Mouse (Mus musculus): ENCODE data around the gene Dusp18. TPM values are rescaled to one million over a fixed set of nuclear protein-coding genes. Genes with fewer than 3 reads are reported as not detected.

Dusp18 gene
- polyA plus RNA-seq, 2 experiments, result 0.16 to 0.20 TPM

- no peak overlapping the region for H3K27ac ChIP-seq
- no peaks in the 10 kb centered on the region for H3K4me1 ChIP-seq (replicated peaks; ENCODE audit: control insufficient read depth in 2 of 2, insufficient read depth in 2 of 2, low read length in 1 of 2)
- DNase-seq (ENCODE audit: low read depth in 3 of 3, low spot score in 3 of 3) (no peak), ATAC-seq (ENCODE audit: insufficient read depth) (no peak)
- H3K4me3 ChIP-seq (ENCODE audit: insufficient read depth in 1 of 2, low read depth in 2 of 2, low read length in 2 of 2), result no peak overlapping the region
- WGBS (ENCODE audit: insufficient replicate concordance), result 67% methylated on average over 5 of the region's 5 CpGs
- no peak overlapping the region for H3K9ac ChIP-seq (replicated peaks)
- no peak overlapping the region for H3K4me2 ChIP-seq (ENCODE audit: low read depth)
- no peak for TF ChIP-seq EP300 (IDR thresholded peaks at IDR 0.05; ENCODE audit: low read depth)
- no peak for TF ChIP-seq CTCF (IDR thresholded peaks at IDR 0.05; ENCODE audit: low read depth)
- H3K36me3 ChIP-seq (replicated peaks; ENCODE audit: control insufficient read depth, insufficient read depth, low read depth), result no peaks in the 10 kb centered on the region
- no peaks in the 10 kb centered on the region for H3K9me3 ChIP-seq (ENCODE audit: control insufficient read depth, low read length)
- no peaks in the 10 kb centered on the region for H3K27me3 ChIP-seq (ENCODE audit: control insufficient read depth, insufficient read depth, low read length)
These were observed 39.2 kb upstream of the Dusp18 start for GRCm38 (mm10) chr11:3855846-3856245.

DNA sequence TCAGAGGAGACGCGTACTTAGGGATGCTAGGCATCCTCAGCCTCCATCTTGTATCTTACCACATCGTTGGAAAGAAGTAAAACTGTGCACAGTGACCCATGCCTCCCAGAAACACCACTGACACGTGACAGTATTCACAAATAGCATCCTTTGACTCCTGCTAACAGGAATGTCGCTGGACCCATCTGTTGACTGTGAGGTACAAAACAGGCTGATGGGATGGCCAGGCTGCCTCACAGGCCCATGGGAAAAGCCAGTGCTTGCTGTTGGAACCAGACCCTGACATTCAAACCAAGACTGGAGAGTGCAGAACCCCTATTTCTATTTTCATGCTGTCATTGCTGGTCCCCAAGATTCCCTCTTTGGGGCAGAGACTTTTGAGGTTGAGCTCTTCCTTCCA is 37.1 kb upstream of the Dusp18 start:
- ATAC-seq (ENCODE audit: insufficient read depth) (no peak), DNase-seq (ENCODE audit: low read depth in 3 of 3, low spot score in 3 of 3) (no peak)
- H3K4me1 ChIP-seq (replicated peaks; ENCODE audit: control insufficient read depth in 2 of 2, insufficient read depth in 2 of 2, low read length in 1 of 2), result no peaks in the 10 kb centered on the region
- H3K4me2 ChIP-seq (ENCODE audit: low read depth), result no peak overlapping the region
- no peaks in the 10 kb centered on the region for H3K36me3 ChIP-seq (replicated peaks; ENCODE audit: control insufficient read depth, insufficient read depth, low read depth)
- H3K9ac ChIP-seq (replicated peaks), result no peak overlapping the region
- H3K9me3 ChIP-seq (ENCODE audit: control insufficient read depth, low read length), result no peaks in the 10 kb centered on the region
- H3K4me3 ChIP-seq (ENCODE audit: insufficient read depth in 1 of 2, low read depth in 2 of 2, low read length in 2 of 2), result no peak overlapping the region
- H3K27ac ChIP-seq, result no peak overlapping the region
- no peaks in the 10 kb centered on the region; the same call in 1 of the 2 replicates for H3K27me3 ChIP-seq (ENCODE audit: control insufficient read depth, insufficient read depth, low read length)
- TF ChIP-seq EP300 (IDR thresholded peaks at IDR 0.05; ENCODE audit: low read depth) (no peak), CTCF (IDR thresholded peaks at IDR 0.05; ENCODE audit: low read depth) (no peak)
- WGBS (ENCODE audit: insufficient replicate concordance), result 57% methylated on average over 5 of the region's 5 CpGs

- H3K4me2 ChIP-seq (ENCODE audit: low read depth), result no peak overlapping the region
- peaks cover 8% of the 10 kb centered on the region; the same call in 1 of the 2 replicates for H3K27me3 ChIP-seq (ENCODE audit: control insufficient read depth, insufficient read depth, low read length)
- no peak overlapping the region for H3K4me3 ChIP-seq (ENCODE audit: insufficient read depth in 1 of 2, low read depth in 2 of 2, low read length in 2 of 2)
- no peaks in the 10 kb centered on the region for H3K36me3 ChIP-seq (replicated peaks; ENCODE audit: control insufficient read depth, insufficient read depth, low read depth)
- no peaks in the 10 kb centered on the region for H3K9me3 ChIP-seq (ENCODE audit: control insufficient read depth, low read length)
- TF ChIP-seq CTCF (IDR thresholded peaks at IDR 0.05; ENCODE audit: low read depth) (no peak), EP300 (IDR thresholded peaks at IDR 0.05; ENCODE audit: low read depth) (no peak)
- H3K9ac ChIP-seq (replicated peaks), result no peak overlapping the region
- H3K4me1 ChIP-seq (replicated peaks; ENCODE audit: control insufficient read depth in 2 of 2, insufficient read depth in 2 of 2, low read length in 1 of 2), result peaks cover 2 to 5% of the 10 kb centered on the region in 2 experiments; a peak in 2 of 4 replicates
- ATAC-seq (ENCODE audit: insufficient read depth) (no peak), DNase-seq (ENCODE audit: low read depth in 3 of 3, low spot score in 3 of 3) (no peak)
- WGBS (ENCODE audit: insufficient replicate concordance), result 79% methylated on average over 4 of the region's 4 CpGs
- H3K27ac ChIP-seq, result no peak overlapping the region
These were observed 35.3 kb upstream of the Dusp18 start for GRCm38 (mm10) chr11:3859778-3860177.

GRCm38 (mm10) chr11:3860361-3860760 is 34.7 kb upstream of the Dusp18 start:
- no peak for DNase-seq (ENCODE audit: low read depth in 3 of 3, low spot score in 3 of 3)
- no peak for TF ChIP-seq CTCF (IDR thresholded peaks at IDR 0.05; ENCODE audit: low read depth)
- no peak for TF ChIP-seq EP300 (IDR thresholded peaks at IDR 0.05; ENCODE audit: low read depth)
- 65% methylated on average over 4 of the region's 4 CpGs for WGBS (ENCODE audit: insufficient replicate concordance)

GRCm38 (mm10) chr11:3862661-3863453 is 32.2 kb upstream of the Dusp18 start:
- no peak overlapping the region; the same call in 1 of the 2 replicates for H3K4me2 ChIP-seq (ENCODE audit: low read depth)
- H3K27ac ChIP-seq, result no peak overlapping the region
- H3K36me3 ChIP-seq (replicated peaks; ENCODE audit: control insufficient read depth, insufficient read depth, low read depth), result no peaks in the 10 kb centered on the region
- no peak overlapping the region for H3K4me3 ChIP-seq (ENCODE audit: insufficient read depth in 1 of 2, low read depth in 2 of 2, low read length in 2 of 2)
- no peaks in the 10 kb centered on the region for H3K9me3 ChIP-seq (ENCODE audit: control insufficient read depth, low read length)
- no peak for DNase-seq (ENCODE audit: low read depth in 3 of 3, low spot score in 3 of 3)
- TF ChIP-seq CTCF (IDR thresholded peaks at IDR 0.05; ENCODE audit: low read depth) (no peak), EP300 (IDR thresholded peaks at IDR 0.05; ENCODE audit: low read depth) (no peak)
- 51% methylated on average over 19 of the region's 19 CpGs for WGBS (ENCODE audit: insufficient replicate concordance)
- no peak overlapping the region for H3K9ac ChIP-seq (replicated peaks)
- no peak for ATAC-seq (ENCODE audit: insufficient read depth)
- peaks cover 2 to 5% of the 10 kb centered on the region in 2 experiments; a peak in 2 of 4 replicates for H3K4me1 ChIP-seq (replicated peaks; ENCODE audit: control insufficient read depth in 2 of 2, insufficient read depth in 2 of 2, low read length in 1 of 2)
- peaks cover 8% of the 10 kb centered on the region; the same call in 1 of the 2 replicates for H3K27me3 ChIP-seq (ENCODE audit: control insufficient read depth, insufficient read depth, low read length)

More at GRCm38 (mm10) chr11:3860361-3860760, 34.7 kb upstream of the Dusp18 start:
- no peak overlapping the region for H3K9ac ChIP-seq (replicated peaks)
- peaks cover 8% of the 10 kb centered on the region; the same call in 1 of the 2 replicates for H3K27me3 ChIP-seq (ENCODE audit: control insufficient read depth, insufficient read depth, low read length)
- ATAC-seq (ENCODE audit: insufficient read depth), result no peak
- H3K9me3 ChIP-seq (ENCODE audit: control insufficient read depth, low read length), result no peaks in the 10 kb centered on the region
- no peak overlapping the region for H3K4me2 ChIP-seq (ENCODE audit: low read depth)
- H3K4me1 ChIP-seq (replicated peaks; ENCODE audit: control insufficient read depth in 2 of 2, insufficient read depth in 2 of 2, low read length in 1 of 2), result peaks cover 2 to 5% of the 10 kb centered on the region in 2 experiments; a peak in 2 of 4 replicates
- H3K27ac ChIP-seq, result no peak overlapping the region
- H3K4me3 ChIP-seq (ENCODE audit: insufficient read depth in 1 of 2, low read depth in 2 of 2, low read length in 2 of 2), result no peak overlapping the region
- no peaks in the 10 kb centered on the region for H3K36me3 ChIP-seq (replicated peaks; ENCODE audit: control insufficient read depth, insufficient read depth, low read depth)
